Mouse (Mus musculus) liver, postnatal 0 days (tissue): ENCODE measurements at regions not wholly inside any gene's neighbourhood (a gene's known extent, or its start where the extent isn't known, plus 50 kb on each side); places are given as distances from the start of the nearest gene placed in this dataset.
A peak's percentile ranks its signal among the peaks of the same experiment; 100 is the strongest.

Experiments
- ATAC-seq: fragments of 200-750 bp; cut with Nextera tagmentation; 2 replicates; pipeline ENCODE4 v1.8.0; 2017; ENCODE audit warnings: mild to moderate bottlenecking, moderate library complexity
- DNase-seq: peaks from one replicate; pipeline ENCODE4 v3.0.0-alpha.2; 2016
- H3K27ac ChIP-seq: fragments of 300-500 bp; sonication (generic); 2 replicates; pipeline ENCODE4 v1.5.1; 2014; ENCODE audit warnings: antibody characterized with exemption, moderate library complexity, mild to moderate bottlenecking, low read depth
- H3K27me3 ChIP-seq: fragments of 300-500 bp; sonication (generic); 2 replicates; pipeline ENCODE4 v1.6.1; 2014; ENCODE audit warnings: low read length, control low read depth, mixed read lengths; ENCODE audit not compliant: insufficient read depth
- H3K36me3 ChIP-seq: fragments of 300-500 bp; sonication (generic); replicated peaks from 2 replicates; pipeline ENCODE4 v1.6.1; 2014; ENCODE audit warnings: mild to moderate bottlenecking, control low read depth, low read length, moderate library complexity, mixed read lengths; ENCODE audit not compliant: insufficient read depth
- H3K4me1 ChIP-seq: fragments of 300-500 bp; sonication (generic); 2 replicates; pipeline ENCODE4 v1.6.1; 2014; ENCODE audit warnings: antibody characterized with exemption, mild to moderate bottlenecking, control low read depth; ENCODE audit not compliant: insufficient read depth
- H3K4me2 ChIP-seq: fragments of 300-500 bp; sonication (generic); 2 replicates; pipeline ENCODE4 v1.6.1; 2014; ENCODE audit warnings: low read depth, mild to moderate bottlenecking, low read length, moderate library complexity, mixed read lengths
- H3K4me3 ChIP-seq: fragments of 300-500 bp; sonication (generic); 2 replicates; pipeline ENCODE4 v1.5.1; 2014; ENCODE audit warnings: low read depth, low read length
- H3K9ac ChIP-seq: fragments of 300-500 bp; sonication (generic); replicated peaks from 2 replicates; pipeline ENCODE4 v1.6.1; 2014; ENCODE audit warnings: mild to moderate bottlenecking, moderate library complexity
- H3K9me3 ChIP-seq: fragments of 300-500 bp; sonication (generic); 2 replicates; pipeline ENCODE4 v1.6.1; 2016; ENCODE audit warnings: mild to moderate bottlenecking, control low read depth, low read length, mixed read lengths
- CTCF ChIP-seq: sonication (generic); IDR thresholded peaks from 2 replicates; pipeline ENCODE4 v1.5.1; 2016; ENCODE audit warnings: antibody characterized with exemption, low read depth
- EP300 ChIP-seq: IDR thresholded peaks from 2 replicates; pipeline ENCODE4 v1.6.1; 2016; ENCODE audit warnings: antibody characterized with exemption, low read depth, mild to moderate bottlenecking
- WGBS: fragments of 180-500 bp; shearing (Covaris S2); extraction: QIAGEN DNeasy Blood & Tissue Kit; methylation state at CpG from one replicate; pipeline ENCODE4 v1.1.7; 2014; ENCODE audit not compliant: insufficient replicate concordance; 5-methylcytosine and 5-hydroxymethylcytosine counted together

GRCm38 (mm10) chr4:101336371-101336770, 71.3 kb upstream of the Jak1 start:
- H3K27me3 ChIP-seq, result no peaks in the 10 kb centered on the region
- H3K4me2 ChIP-seq, result no peak overlapping the region
- ATAC-seq (no peak), DNase-seq (no peak)
- peaks cover 4% of the 10 kb centered on the region; the same call in 1 of the 2 replicates for H3K4me1 ChIP-seq
- H3K9ac ChIP-seq, result no peak overlapping the region
- H3K9me3 ChIP-seq, result no peaks in the 10 kb centered on the region
- TF ChIP-seq EP300, result no peak
- TF ChIP-seq CTCF, result no peak
- no peaks in the 10 kb centered on the region for H3K36me3 ChIP-seq
- no peak overlapping the region for H3K4me3 ChIP-seq
- H3K27ac ChIP-seq, result no peak overlapping the region

- H3K27me3 ChIP-seq, result no peaks in the 10 kb centered on the region
- ATAC-seq, result no peak
- H3K9ac ChIP-seq, result no peak overlapping the region
- H3K27ac ChIP-seq, result no peak overlapping the region
- 87% methylated on average over 10 of the region's 10 CpGs for WGBS
- H3K4me2 ChIP-seq, result no peak overlapping the region
- no peaks in the 10 kb centered on the region for H3K36me3 ChIP-seq
- DNase-seq, result no peak
- no peaks in the 10 kb centered on the region for H3K9me3 ChIP-seq
- H3K4me1 ChIP-seq, result no peaks in the 10 kb centered on the region
- no peak overlapping the region for H3K4me3 ChIP-seq
- TF ChIP-seq CTCF, result no peak
- TF ChIP-seq EP300, result no peak
Observed at GRCm38 (mm10) chr4:101333868-101334267, 68.8 kb upstream of the Jak1 start.

GRCm38 (mm10) chr4:101333036-101333435, 68.0 kb upstream of the Jak1 start:
- no peaks in the 10 kb centered on the region for H3K27me3 ChIP-seq
- no peak for ATAC-seq
- no peaks in the 10 kb centered on the region for H3K9me3 ChIP-seq
- no peaks in the 10 kb centered on the region for H3K4me1 ChIP-seq
- no peak overlapping the region for H3K4me2 ChIP-seq
- DNase-seq, result no peak
- H3K9ac ChIP-seq, result no peak overlapping the region
- TF ChIP-seq EP300 (no peak), CTCF (no peak)
- H3K4me3 ChIP-seq, result no peak overlapping the region
- 79% methylated on average over 3 of the region's 3 CpGs for whole genome bisulfite sequencing
- H3K27ac ChIP-seq, result no peak overlapping the region
- no peaks in the 10 kb centered on the region for H3K36me3 ChIP-seq

- ATAC-seq (no peak), DNase-seq (no peak)
- no peak for TF ChIP-seq EP300
- TF ChIP-seq CTCF, result no peak
- no peak overlapping the region for H3K9ac ChIP-seq
- H3K4me2 ChIP-seq, result no peak overlapping the region
- H3K27ac ChIP-seq, result no peak overlapping the region
- H3K36me3 ChIP-seq, result no peaks in the 10 kb centered on the region
- H3K9me3 ChIP-seq, result no peaks in the 10 kb centered on the region
- no peak overlapping the region for H3K4me3 ChIP-seq
- WGBS, result 58% methylated on average over 4 of the region's 4 CpGs
- no peaks in the 10 kb centered on the region for H3K4me1 ChIP-seq
- no peaks in the 10 kb centered on the region for H3K27me3 ChIP-seq
Observed at GRCm38 (mm10) chr4:101331231-101331630, 66.1 kb upstream of the Jak1 start.

- Histone ChIP-seq H3K36me3 (no peaks in the 10 kb centered on the region), H3K9ac (no peak overlapping the region), H3K27me3 (no peaks in the 10 kb centered on the region), H3K9me3 (no peaks in the 10 kb centered on the region), H3K4me2 (no peak overlapping the region), H3K4me1 (no peaks in the 10 kb centered on the region), H3K4me3 (no peak overlapping the region), H3K27ac (no peak overlapping the region)
- 51% methylated on average over 7 of the region's 7 CpGs for WGBS
- TF ChIP-seq EP300 (no peak), CTCF (no peak)
- peak; percentile 15; the same call in 1 of the 2 replicates for ATAC-seq
- DNase-seq, result no peak
Observed at GRCm38 (mm10) chr4:101329060-101329459, 64.0 kb upstream of the Jak1 start.

- Histone ChIP-seq H3K9ac (no peak overlapping the region), H3K4me3 (no peak overlapping the region), H3K4me2 (no peak overlapping the region), H3K9me3 (no peaks in the 10 kb centered on the region), H3K27me3 (no peaks in the 10 kb centered on the region), H3K36me3 (no peaks in the 10 kb centered on the region), H3K27ac (no peak overlapping the region), H3K4me1 (no peaks in the 10 kb centered on the region)
- TF ChIP-seq CTCF (peak; percentile 24; the same call in 1 of the 2 replicates), EP300 (no peak)
- DNase-seq (no peak), ATAC-seq (no peak)
- WGBS, result 82% methylated on average over 3 of the region's 3 CpGs
Observed at GRCm38 (mm10) chr4:101326067-101326466, 61.0 kb upstream of the Jak1 start.

GRCm38 (mm10) chr4:101321731-101322130, 56.6 kb upstream of the Jak1 start:
- H3K4me2 ChIP-seq, result no peak overlapping the region
- no peaks in the 10 kb centered on the region for H3K36me3 ChIP-seq
- no peak overlapping the region for H3K4me3 ChIP-seq
- TF ChIP-seq EP300, result no peak
- no peak for TF ChIP-seq CTCF
- H3K9me3 ChIP-seq, result no peaks in the 10 kb centered on the region
- no peak for DNase-seq
- no peaks in the 10 kb centered on the region for H3K27me3 ChIP-seq
- H3K27ac ChIP-seq, result no peak overlapping the region
- 64% methylated on average over 2 of the region's 2 CpGs for WGBS
- H3K4me1 ChIP-seq, result 0 out of 2 replicates have a peak, but pooled peaks cover 3% of the 10 kb centered on the region
- H3K9ac ChIP-seq, result no peak overlapping the region
- no peak for ATAC-seq
